In the genomic region with DNA sequence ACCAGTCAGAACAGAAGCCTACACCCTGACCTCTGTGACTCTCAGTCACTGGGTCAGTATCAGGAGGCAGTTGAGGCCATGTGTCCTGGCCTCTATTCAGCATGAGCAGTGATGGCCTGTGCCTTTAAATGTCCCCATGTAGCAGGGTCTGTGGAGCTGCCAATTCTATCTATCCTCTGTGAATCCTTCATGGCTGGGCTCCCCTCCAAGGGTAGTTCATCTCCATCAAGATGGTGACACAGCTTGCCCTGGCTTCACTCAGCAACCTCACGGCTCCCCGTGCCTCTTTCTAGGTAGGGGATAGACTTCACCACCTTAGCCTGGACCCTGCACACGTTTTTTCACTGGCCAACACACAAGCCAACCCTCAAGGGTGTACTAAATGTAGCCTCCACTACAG, we compare ENCODE assay signal across 24 mouse cellular contexts. TPM values are rescaled to one million over a fixed set of nuclear protein-coding genes. Genes with fewer than 3 reads are reported as not detected.
"Had no signal": no experiment of that assay in that cellular context is flagged by ENCODE, and none has a peak within 500 bp of the region (broad histone marks: within the 10 kb centered on the region; RNA-seq: fewer than 3 reads in every experiment).

No protein-coding gene starts in this region.

- H3K4me2 ChIP-seq: liver, embryonic 13.5 days; midbrain, embryonic 11.5 days had no signal

- H3K27me3 ChIP-seq: liver, embryonic 13.5 days had no signal

- DNase-seq: kidney, postnatal 14 days; kidney, postnatal 4 days; liver, embryonic 13.5 days; lung, adult 2 months; lung, postnatal 14 days; lung, postnatal 4 days; midbrain, embryonic 14.5 days; thymus, adult 18-20 months; thymus, postnatal 4 days had no signal

- H3K27ac ChIP-seq: liver, embryonic 13.5 days had no signal

- H3K9me3 ChIP-seq: liver, embryonic 13.5 days had no signal

- H3K4me3 ChIP-seq: liver, embryonic 13.5 days had no signal

- H3K9ac ChIP-seq: liver, embryonic 13.5 days had no signal

- H3K4me1 ChIP-seq: liver, embryonic 13.5 days had no signal

RNA-seq across cellular contexts. Expression of a gene that starts 38.9 kb away (rescaled TPM):
- total RNA-seq: layer of hippocampus, adult 18-20 months; layer of hippocampus, postnatal 14 days; left cerebral cortex, postnatal 10 days; left cerebral cortex, postnatal 36 days; liver, adult 2 months; megakaryocyte progenitor cell, adult 5-6 weeks; megakaryocyte-erythroid progenitor cell, adult 5-6 weeks had no signal
- polyA plus RNA-seq: kidney, embryonic 16.5 days; limb, embryonic 11.5 days; liver, adult 2 months; liver, embryonic 16.5 days; lung, adult 2 months; lung, embryonic 16.5 days; small intestine, adult 2 months; spleen, adult 2 months; testis, adult 2 months had no signal
